Mouse (Mus musculus) liver, adult (tissue): ENCODE data around the gene Hspa2.
A peak's percentile ranks its signal among the peaks of the same experiment; 100 is the strongest.

ENCODE experiments used
- GATA4 ChIP-seq: IDR thresholded peaks from 2 replicates; pipeline ENCODE4 v1.6.1; 2014; ENCODE audit warnings: mild to moderate bottlenecking, low read length; ENCODE audit not compliant: insufficient replicate concordance

The Hspa2 gene

DNA sequence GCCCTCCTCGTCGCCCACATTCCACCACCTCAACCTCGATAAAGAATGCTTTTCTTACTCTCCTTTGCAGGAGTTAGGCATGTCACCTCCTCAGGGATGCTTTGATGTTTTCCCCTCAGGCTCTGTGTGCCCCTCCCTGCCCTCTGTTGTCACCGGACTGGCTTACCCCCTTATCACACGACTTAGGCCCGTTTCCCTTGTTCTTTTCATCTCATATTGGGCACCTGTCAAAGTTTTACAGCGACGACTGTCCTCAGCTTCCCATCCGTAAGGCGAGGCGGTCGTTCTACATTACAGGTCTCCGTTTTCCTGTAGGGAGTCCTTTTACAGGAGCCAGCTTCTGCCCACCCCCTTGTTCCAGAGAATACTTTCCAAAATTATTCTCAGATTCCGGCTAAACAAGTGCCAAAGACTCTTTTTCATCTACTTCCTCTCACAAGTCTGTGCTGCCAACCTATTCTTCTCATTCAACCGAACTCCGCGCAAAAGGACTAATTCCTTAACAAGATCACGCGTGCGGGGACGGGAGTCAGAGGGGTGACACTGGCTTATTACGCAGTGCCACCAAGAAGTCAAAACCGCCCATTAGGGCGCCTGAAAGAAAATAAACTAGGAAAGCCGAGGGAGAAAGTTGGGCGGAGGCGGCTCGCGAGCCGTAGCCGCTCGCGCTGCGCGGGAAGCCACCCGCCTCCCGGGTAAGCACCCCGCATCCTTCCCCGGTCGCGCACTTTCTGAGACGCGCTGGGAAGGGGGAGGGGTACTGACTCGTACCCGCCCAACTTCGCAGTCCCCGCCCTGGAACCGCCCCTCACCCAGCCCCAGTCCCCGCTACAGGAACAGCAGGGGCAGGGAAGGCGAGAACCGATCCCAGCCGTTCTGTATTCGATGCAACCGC, 738 bp upstream of the Hspa2 start:
- no peak for TF ChIP-seq GATA4

DNA sequence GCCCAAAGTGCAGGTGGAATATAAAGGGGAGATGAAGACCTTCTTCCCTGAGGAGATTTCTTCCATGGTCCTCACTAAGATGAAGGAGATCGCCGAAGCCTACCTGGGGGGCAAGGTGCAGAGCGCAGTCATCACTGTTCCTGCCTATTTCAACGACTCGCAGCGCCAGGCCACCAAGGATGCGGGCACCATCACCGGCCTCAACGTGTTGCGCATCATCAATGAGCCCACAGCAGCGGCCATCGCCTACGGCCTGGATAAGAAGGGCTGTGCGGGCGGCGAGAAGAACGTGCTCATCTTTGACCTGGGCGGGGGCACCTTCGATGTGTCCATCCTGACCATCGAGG, 833 bp downstream of the Hspa2 start:
- no peak for TF ChIP-seq GATA4

DNA sequence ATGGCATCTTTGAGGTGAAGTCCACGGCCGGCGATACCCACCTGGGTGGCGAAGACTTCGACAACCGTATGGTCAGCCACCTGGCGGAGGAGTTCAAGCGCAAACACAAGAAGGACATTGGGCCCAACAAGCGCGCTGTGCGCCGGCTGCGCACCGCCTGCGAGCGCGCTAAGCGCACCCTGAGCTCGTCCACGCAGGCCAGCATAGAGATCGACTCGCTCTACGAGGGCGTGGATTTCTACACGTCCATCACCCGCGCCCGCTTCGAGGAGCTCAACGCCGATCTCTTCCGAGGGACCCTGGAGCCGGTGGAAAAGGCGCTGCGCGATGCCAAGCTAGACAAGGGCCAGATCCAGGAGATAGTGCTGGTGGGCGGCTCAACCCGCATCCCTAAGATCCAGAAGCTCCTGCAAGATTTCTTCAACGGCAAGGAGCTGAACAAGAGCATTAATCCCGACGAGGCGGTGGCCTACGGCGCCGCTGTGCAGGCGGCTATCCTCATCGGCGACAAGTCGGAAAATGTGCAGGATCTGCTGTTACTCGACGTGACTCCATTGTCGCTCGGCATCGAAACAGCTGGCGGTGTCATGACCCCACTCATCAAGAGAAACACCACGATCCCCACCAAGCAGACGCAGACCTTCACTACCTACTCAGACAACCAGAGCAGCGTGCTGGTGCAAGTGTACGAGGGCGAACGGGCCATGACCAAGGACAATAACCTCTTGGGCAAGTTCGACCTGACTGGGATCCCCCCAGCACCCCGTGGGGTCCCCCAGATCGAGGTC, 1.4 kb downstream of the Hspa2 start:
- no peak for TF ChIP-seq GATA4

DNA sequence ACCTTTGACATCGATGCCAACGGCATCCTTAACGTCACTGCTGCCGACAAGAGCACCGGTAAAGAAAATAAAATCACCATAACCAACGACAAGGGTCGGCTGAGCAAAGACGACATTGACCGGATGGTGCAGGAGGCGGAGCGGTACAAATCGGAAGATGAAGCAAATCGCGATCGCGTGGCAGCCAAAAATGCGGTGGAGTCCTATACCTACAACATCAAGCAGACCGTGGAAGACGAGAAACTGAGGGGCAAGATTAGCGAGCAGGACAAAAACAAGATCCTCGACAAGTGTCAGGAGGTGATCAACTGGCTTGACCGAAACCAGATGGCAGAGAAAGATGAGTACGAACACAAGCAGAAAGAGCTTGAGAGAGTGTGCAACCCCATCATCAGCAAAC, 2.0 kb downstream of the Hspa2 start:
- TF ChIP-seq GATA4: no peak

DNA sequence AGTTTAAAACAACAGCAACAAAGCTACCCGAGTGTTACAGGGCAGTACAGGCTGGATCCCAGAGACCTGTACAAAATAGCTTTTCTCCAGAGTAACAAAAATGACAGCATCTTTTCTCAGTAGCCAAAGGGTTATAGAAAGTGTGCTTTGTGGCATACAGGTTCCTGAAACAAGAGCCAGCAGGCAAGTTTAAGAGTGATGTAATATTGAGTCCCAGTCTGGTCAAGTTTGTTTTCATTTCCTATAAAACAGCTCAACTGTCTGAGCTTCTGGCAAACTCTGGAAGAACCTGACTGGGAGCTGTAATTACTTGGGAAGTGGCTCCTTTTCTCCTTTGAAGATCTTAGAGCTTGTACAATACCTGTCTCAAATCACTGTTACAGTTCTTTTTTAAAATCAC, 3.2 kb downstream of the Hspa2 start:
- no peak for TF ChIP-seq GATA4

DNA sequence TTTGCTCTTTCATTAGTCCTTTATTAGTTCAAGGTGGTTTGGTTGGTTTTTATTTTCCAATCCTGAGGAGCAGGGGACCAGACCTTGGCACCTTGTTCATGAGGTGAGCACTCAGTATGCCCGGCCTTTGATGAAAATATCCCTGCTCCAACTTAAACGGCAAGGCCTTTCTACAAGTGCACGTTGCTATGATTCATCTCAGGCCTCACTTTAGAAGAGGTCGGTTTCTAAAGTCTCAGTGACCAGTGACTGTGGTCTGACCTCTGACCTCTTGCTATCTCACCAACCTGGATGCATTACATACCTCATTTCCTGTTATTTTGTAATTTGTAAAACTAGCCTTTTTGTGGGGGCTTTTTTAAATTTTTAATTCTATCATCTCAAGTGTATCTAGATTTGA, 5.2 kb downstream of the Hspa2 start:
- no peak for TF ChIP-seq GATA4

DNA sequence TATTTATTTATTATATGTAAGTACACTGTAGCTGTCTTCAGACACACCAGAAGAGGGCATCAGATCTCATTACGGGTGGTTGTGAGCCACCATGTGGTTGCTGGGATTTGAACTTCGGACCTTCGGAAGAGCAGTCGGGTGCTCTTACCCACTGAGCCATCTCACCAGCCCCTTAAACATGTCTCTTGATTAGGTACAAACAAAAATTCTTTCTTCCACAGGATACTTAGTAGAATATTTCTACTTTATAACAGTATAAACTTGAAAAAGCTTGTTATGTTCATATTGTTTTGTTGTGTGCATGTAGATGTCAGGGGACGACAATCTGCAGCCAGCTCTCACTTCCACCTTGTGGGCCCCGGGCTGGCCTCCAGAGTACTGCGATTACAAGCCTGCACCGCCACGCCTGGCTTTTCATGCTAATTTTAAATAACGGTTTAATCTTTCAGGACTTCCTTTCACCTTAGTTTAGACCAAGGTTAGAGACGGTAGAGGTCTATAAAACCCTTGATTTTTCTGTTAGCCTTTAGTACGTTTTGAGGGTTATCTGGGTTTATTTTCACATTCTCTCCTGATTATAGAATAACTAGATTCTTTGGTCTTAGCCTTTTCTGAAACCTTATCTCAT, 11.5 kb downstream of the Hspa2 start:
- no peak for TF ChIP-seq GATA4

DNA sequence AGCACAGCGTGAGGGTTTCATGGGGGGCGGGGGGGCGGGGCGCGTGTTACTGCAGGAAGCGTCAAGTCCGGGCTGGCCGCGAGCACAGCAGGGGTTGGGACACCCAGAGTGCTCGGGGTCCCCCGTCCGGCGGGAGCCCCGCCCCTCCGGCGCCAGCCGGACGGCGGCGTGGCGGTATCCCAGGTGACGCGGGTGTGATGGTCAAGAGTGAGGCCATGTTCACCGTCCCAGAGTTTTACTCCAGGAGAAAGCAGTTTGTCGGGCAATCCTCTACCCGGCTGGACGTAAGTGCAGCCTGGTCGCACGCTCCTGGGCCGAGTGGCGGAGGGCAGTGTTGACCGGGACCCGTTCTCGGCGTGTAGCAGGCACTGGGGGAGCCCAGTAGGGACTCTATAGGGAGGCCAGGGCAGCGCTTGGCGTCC, 13.5 kb downstream of the Hspa2 start, which contains the start of gene Ppp1r36:
Gene Ppp1r36 (plus strand): TSS at position 106 of the 422 bp plus-strand sequence.
- TF ChIP-seq GATA4: no peak

DNA sequence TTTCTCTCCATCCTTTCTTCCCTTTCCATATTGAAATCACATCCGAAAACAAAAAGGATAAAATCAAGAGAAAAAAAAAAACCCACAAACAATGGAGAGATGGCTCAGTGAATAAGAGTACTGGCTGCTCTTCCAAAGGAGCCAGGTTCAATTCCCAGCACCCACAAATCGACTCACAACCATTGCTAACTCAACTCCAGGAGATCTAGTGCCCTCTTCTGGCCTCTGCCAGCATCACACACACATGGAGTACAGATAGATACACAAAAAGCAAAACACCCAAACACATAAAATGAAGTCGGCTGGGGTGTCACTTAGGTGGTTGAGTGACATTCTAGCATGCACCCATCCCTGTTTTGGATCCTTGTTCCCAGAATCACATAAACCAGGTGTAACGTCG, 14.4 kb downstream of the Hspa2 start:
- no peak for TF ChIP-seq GATA4

DNA sequence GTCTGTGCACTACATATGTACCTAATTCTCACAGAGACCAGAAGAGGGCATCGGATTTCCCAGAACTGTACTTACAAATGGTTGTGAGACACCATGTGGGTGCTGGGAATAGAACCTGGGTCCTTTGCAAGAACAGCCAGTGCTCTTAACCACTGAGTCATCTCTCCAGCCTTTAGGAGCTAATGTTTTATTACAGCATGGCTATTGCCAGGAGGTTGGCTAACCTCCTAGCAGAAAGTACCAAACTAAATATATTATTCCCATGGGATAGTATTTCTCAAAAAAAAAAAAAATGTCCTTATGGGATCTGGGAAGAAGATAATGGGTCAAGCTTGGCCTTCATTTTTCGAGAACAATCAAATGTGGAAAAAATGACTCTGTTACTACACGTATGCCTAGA, 21.3 kb downstream of the Hspa2 start:
- no peak for TF ChIP-seq GATA4

DNA sequence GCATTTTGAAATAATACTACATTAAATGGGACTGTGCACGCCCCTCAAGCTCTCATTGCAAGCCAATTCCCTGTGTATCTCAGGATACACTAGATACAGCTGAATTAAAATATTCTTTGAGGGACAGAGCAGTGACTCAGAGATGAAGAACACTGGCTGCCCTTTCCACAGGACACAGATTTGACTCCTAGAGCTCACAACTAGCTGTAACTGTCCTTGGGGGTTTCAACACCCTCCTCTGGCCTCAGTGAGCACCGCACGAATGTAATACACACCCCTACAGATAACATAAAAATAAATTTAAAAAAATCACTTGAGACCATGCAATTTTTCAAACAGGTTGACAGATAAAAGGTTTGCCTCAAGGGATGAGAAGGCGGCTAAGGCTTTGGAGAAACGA, 23.6 kb downstream of the Hspa2 start:
- no peak for TF ChIP-seq GATA4

DNA sequence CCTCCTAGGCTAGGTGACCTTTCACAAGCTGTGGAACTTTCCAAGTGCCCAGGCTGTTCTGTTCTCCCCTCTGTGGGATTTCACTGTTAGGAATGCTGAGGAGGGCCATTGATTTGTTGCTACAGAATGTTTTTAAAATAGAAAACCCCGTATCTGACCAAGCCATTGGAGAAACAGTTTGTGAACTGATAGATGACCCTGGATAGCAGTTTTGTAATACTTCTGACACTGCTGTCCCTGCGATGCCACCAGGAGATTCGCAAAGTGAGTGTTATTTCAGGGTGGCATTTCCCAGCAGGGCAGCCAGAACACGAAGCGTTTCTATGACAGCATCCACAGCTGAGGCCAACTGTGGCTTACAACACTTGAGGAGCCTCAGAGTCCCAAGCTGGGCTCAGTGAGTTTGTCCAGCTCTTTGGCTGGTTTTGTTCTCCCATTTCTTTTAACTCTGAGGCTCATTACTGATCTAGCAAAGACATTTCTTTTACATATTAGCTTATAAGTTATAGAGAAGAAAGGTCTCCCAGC, 27.0 kb downstream of the Hspa2 start:
- peak; percentile 56; the same call in 1 of the 2 replicates for TF ChIP-seq GATA4

DNA sequence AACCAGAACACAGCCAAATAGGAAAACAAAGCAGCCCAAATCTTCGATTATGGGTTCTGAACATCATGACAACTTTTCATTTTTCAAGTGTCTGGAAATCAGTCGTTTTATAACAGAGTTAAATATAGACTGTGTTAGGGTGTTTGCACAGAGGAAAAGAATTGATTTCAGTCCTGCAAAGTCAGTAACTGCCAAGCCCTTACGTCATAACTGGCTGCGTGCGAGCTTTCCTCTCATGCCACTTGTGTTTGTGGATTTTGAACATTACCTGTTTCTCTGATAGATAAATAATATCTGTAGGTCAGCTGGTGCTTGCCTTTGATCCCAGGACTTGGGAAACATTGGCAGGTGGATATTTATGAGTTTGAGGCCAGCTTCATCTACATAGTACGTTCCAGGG, 27.5 kb downstream of the Hspa2 start:
- 0 out of 2 replicates have a peak, but pooled peaks have one; percentile 13 for TF ChIP-seq GATA4

DNA sequence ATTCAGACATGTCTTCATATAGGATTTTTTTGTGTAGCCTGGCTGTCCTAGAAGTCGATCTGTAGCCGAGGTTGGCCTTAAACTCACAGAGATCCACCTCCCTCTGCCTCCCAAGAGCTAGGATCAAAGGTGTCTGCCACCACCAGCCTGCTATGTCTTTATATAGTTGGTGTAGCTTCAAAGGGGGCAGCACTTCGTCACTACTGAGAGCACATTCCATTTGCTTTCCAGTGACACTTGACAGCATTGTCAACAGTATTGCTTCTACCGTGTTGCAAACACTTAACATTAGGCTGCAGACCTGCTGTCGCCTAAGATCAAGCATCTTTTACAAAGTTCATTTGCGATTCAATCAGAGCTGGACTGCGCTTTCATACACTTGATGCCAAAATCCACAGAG, 30.1 kb downstream of the Hspa2 start:
- TF ChIP-seq GATA4: no peak

DNA sequence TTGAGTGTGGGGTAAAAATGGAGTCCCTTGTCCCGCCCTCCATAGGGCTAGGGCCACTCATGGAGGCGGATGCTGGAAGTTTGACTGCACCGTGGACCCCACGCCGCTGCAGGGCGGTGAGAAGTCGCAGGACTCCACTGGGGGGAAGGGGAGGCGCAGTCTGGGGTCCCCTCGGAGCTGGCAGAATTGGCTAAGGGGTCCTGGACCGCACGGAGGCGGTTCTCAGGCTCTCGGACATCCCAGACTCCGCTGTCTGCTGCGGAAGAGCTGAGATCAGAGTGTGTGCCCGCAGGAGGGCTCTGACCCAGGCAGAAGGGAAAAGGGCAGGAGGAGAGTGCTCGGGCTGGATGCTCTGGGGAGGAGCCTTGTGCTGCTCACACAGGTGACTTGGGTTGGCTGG, 31.1 kb downstream of the Hspa2 start:
- TF ChIP-seq GATA4: no peak

DNA sequence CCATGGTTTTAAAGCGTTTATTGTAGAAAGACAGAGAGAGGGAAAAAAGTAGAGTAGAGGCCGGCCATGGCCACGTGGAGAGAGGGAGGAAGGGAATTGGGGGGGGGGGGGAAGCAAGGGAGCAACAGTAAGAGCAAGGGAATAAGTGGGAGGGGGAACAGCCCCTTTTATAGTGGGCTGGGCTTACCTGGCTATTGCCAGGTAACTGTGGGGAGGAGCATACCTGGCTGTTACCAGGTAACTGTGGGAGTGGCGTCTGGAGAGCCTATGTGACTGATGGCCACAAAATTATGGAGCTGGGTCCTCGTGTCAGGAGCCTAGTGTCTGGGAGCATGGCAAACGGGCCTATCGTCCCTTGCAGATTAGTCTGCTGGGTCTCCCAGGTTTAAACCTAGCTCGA, 31.6 kb downstream of the Hspa2 start:
- TF ChIP-seq GATA4: no peak

DNA sequence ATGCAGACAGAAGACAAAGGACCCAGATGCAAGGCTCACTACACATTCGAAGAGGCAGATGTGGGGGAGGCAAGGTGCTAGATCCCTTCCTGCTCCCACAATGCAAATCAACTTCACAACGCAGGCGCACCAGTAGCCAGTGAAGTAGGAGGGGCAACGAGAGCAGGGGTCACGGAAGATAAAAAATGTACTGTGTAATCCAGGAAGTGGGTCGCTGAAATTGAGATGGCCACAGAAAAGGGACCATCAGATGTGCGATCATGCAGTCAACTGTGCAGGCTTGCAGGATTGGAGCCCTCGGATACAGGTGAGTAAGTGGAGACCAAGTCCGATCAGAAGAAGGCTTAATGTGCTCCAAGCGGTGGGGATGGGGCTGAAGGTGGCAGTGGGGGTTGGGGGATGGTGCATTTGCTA, 40.4 kb downstream of the Hspa2 start:
- no peak for TF ChIP-seq GATA4
